Mouse (Mus musculus) myocyte (in vitro differentiated cells): ENCODE data around the gene Kif7.

Experiments
- CEBPB ChIP-seq: IDR thresholded peaks from 2 replicates; pipeline ENCODE4 v1.6.1; 2011; ENCODE audit warnings: mild to moderate bottlenecking, moderate library complexity; ENCODE audit not compliant: poor library complexity, insufficient read depth, severe bottlenecking
- MAX ChIP-seq: IDR thresholded peaks from one replicate; pipeline ENCODE4 v1.6.1; 2011; ENCODE audit warnings: low read depth, mild to moderate bottlenecking, control low read depth
- MYOD1 ChIP-seq, 3 experiments: IDR thresholded peaks; one replicate each; pipeline ENCODE4 v1.6.1; 2011; ENCODE audit warnings: control low read depth in 2 of 3, low read depth in 2 of 3, mild to moderate bottlenecking in 2 of 3, moderate library complexity in 1 of 3; ENCODE audit not compliant: insufficient read length in 2 of 3, control insufficient read depth in 1 of 3
- POLR2A ChIP-seq: IDR thresholded peaks from one replicate; pipeline ENCODE4 v1.6.1; 2011; ENCODE audit warnings: low read depth, mild to moderate bottlenecking, control low read depth, moderate library complexity; ENCODE audit not compliant: insufficient read length
- SRF ChIP-seq: IDR thresholded peaks from one replicate; pipeline ENCODE4 v1.6.1; 2011; ENCODE audit warnings: low read depth; ENCODE audit not compliant: control insufficient read depth, insufficient read length
- TCF12 ChIP-seq: IDR thresholded peaks from one replicate; pipeline ENCODE4 v1.6.1; 2011; ENCODE audit warnings: mild to moderate bottlenecking, control low read depth; ENCODE audit not compliant: poor library complexity, insufficient read depth, severe bottlenecking
- TCF3 ChIP-seq: IDR thresholded peaks from one replicate; pipeline ENCODE4 v1.6.1; 2011; ENCODE audit warnings: low read depth, control low read depth; ENCODE audit not compliant: insufficient read length
- USF1 ChIP-seq: IDR thresholded peaks from one replicate; pipeline ENCODE4 v1.6.1; 2011; ENCODE audit warnings: low read depth, mild to moderate bottlenecking, control low read depth, moderate library complexity

DNA sequence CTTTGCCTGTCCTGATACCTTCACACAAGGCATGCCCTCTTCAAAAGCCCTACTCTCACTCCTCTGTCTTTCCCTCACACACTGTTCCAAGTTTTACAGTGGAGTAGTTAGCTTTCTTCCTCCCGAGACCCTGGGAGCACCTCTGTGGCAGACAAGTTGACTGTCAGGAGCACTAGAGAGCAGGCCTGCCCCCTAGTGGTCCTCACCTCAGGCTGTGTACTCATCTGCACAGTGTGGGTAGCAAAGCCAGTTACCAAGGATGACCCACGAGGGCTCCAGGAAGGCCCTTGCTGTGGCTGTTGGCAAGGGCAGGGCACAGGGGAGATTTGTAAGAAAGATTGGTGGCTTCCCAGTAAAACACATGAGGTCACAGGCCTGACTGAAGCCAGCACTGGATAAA, 11.6 kb upstream of the Kif7 start:
- TF ChIP-seq TCF12 (no peak), MAX (no peak), POLR2A (no peak), TCF3 (no peak), USF1 (no peak), CEBPB (no peak), MYOD1 (IDR thresholded peaks at IDR 0.05; ENCODE audit: control insufficient read depth in 1 of 3, insufficient read length in 2 of 3, low read depth in 2 of 3) (no peak), SRF (no peak)
